Mouse (Mus musculus): Measurements from ENCODE around the gene Gprc5a. TPM values are rescaled to one million over a fixed set of nuclear protein-coding genes. Genes with fewer than 3 reads are reported as not detected.
A peak's percentile ranks its signal among the peaks of the same experiment; 100 is the strongest.

The Gprc5a gene
- polyA plus RNA-seq, 1 experiment, result not detected

DNA sequence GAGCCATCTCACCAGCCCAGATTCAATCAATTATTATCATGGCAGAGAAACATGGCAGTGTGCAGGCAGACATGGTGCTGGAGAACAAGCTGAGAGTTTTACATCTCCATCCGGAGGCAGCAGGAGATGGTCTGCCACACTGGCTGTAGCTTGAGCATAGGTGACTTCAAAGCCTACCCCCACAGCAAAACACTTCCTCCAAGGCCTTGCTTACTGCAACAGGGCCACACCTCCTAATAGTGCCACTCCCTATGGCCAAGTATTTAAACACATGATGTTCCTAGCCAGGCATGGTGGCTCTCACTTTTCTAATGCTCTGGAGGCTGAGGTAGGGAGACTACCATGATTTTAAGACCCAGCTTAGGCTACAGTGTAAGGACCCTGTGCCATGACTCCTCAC, 20.3 kb downstream of the Gprc5a start:
- WGBS, result 95% methylated on average over 1 of the region's 1 CpGs
- H3K27ac ChIP-seq (ENCODE audit: insufficient read depth, low read depth, low read length), result no peak overlapping the region
- TF ChIP-seq CTCF (IDR thresholded peaks at IDR 0.05; ENCODE audit: insufficient read depth, low read depth, low read length) (no peak), POLR2A (IDR thresholded peaks at IDR 0.05; ENCODE audit: insufficient read depth, low read depth, low read length) (no peak)
- no peak overlapping the region for H3K4me3 ChIP-seq (ENCODE audit: insufficient read depth, low read depth, low read length)
- H3K4me1 ChIP-seq (ENCODE audit: control insufficient read depth, insufficient read depth, low read length), result no peaks in the 10 kb centered on the region

DNA sequence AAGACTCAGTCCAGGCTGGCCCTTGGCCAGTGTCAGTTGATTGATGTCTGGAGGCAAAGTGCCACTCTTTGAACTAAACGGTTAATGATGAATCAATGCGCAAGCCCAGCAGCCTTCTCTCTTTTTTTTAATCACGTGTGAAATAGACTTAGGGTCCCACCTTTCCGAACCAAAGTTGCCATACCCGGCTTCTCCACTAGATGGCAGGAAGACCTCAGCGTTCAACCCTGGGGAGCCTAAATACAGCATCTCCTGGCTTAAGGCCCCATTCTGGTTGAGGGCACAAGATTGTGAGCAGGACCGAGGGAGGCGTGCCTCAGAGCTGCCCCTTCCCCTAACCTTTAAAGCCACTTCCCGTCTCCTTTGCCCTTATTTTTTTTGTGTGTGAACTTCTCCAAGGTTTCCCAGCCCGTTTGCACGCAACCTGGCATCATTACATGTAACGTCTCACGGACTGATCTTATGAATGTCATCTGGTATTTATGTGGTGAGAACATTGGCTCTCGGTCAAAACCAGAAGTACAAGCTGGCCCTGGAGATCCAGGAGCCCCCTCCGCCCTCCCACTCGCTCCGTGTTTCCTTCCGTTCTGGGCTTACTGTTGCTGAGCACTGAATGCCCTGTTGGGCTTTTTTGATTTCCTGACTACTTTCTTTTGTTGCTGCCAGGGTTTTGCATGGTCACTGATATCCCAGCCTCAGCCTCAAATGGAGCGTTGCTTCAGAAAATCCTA, 22.4 kb downstream of the Gprc5a start:
- no peak for TF ChIP-seq POLR2A (IDR thresholded peaks at IDR 0.05; ENCODE audit: insufficient read depth, low read depth, low read length)
- peak; percentile 79 for TF ChIP-seq CTCF (IDR thresholded peaks at IDR 0.05; ENCODE audit: insufficient read depth, low read depth, low read length)
- no peak overlapping the region for H3K27ac ChIP-seq (ENCODE audit: insufficient read depth, low read depth, low read length)
- H3K4me3 ChIP-seq (ENCODE audit: insufficient read depth, low read depth, low read length), result no peak overlapping the region
- no peaks in the 10 kb centered on the region for H3K4me1 ChIP-seq (ENCODE audit: control insufficient read depth, insufficient read depth, low read length)
- WGBS, result 17% methylated on average over 19 of the region's 19 CpGs

DNA sequence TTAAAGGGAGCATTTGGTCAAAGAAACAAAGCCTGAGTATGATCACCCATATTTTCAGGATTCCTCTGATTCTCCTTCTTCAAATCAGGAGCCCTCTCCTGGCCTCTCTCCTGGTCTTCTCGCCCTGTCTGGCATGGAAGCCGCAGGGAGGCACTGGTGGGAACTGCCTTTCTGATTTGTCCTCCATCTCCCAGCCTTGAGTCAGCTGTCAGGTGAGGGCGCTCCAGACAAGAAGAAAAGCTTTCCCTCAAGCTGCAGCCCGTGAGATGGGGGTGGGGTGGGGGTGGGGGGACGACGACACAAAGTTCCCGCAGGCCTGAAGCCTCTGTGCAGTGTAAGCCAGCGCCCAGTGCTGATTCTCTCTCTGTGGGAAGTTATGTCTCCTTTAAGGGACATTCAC, 24.3 kb downstream of the Gprc5a start:
- TF ChIP-seq CTCF (IDR thresholded peaks at IDR 0.05; ENCODE audit: insufficient read depth, low read depth, low read length) (no peak), POLR2A (IDR thresholded peaks at IDR 0.05; ENCODE audit: insufficient read depth, low read depth, low read length) (no peak)
- no peak overlapping the region for H3K27ac ChIP-seq (ENCODE audit: insufficient read depth, low read depth, low read length)
- H3K4me1 ChIP-seq (ENCODE audit: control insufficient read depth, insufficient read depth, low read length), result no peaks in the 10 kb centered on the region; the same call in 1 of the 2 replicates
- WGBS, result 45% methylated on average over 8 of the region's 8 CpGs
- H3K4me3 ChIP-seq (ENCODE audit: insufficient read depth, low read depth, low read length), result no peak overlapping the region

DNA sequence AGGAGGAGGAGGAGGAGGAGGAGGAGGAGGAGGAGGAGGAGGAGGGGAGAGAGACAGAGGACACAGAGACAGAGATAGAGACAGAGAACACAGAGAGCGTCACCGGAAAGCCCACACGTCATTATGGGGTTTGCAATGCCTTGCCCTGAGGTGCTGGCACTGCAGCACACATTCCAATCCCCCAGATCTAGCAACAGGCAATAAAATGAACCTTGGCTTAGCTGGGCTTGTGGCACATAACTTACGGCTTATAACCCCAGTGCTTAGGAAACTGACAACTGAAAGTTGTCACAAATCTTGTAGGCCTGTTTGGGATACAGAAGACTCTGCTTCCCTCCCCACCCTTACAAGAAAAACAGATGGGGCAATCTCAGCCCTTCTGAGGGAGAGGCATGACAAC, 25.2 kb downstream of the Gprc5a start:
- Histone ChIP-seq H3K4me3 (ENCODE audit: insufficient read depth, low read depth, low read length) (no peak overlapping the region), H3K27ac (ENCODE audit: insufficient read depth, low read depth, low read length) (no peak overlapping the region), H3K4me1 (ENCODE audit: control insufficient read depth, insufficient read depth, low read length) (no peaks in the 10 kb centered on the region; the same call in 1 of the 2 replicates)
- 84% methylated on average over 4 of the region's 4 CpGs for WGBS
- TF ChIP-seq CTCF (IDR thresholded peaks at IDR 0.05; ENCODE audit: insufficient read depth, low read depth, low read length) (no peak), POLR2A (IDR thresholded peaks at IDR 0.05; ENCODE audit: insufficient read depth, low read depth, low read length) (no peak)

DNA sequence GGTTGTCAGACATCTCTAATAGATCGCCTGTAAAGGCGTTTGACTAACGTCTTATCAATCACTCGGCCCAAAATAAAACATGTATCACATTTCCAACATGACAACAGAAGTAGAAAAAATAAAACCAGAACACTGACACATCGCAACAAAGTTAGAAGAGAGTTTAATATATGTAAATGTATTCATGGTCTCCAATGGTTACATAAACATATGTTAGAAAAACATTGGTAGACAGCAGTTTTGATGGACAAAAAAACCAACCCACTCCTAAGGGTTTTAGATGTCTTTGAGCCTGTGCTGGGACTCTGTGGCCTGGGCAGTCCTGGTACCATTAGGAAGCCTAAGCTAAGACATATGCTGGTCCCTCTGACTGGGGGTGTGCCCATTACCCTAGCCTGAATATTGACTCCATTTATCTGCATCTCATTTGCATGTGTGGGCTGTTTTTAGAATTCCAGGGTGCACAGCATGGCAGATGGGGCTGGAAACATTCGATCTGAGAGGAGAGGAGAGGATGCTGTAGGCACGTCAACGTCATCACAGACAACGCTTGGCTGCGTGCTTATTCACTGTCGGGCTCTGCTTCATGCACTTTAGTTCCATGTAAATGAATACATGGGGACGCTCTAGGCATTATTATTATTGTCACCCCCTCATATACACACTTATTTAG, 27.5 kb downstream of the Gprc5a start:
- WGBS, result 61% methylated on average over 12 of the region's 12 CpGs
- TF ChIP-seq CTCF (IDR thresholded peaks at IDR 0.05; ENCODE audit: insufficient read depth, low read depth, low read length) (no peak), POLR2A (IDR thresholded peaks at IDR 0.05; ENCODE audit: insufficient read depth, low read depth, low read length) (no peak)
- no peak overlapping the region for H3K27ac ChIP-seq (ENCODE audit: insufficient read depth, low read depth, low read length)

DNA sequence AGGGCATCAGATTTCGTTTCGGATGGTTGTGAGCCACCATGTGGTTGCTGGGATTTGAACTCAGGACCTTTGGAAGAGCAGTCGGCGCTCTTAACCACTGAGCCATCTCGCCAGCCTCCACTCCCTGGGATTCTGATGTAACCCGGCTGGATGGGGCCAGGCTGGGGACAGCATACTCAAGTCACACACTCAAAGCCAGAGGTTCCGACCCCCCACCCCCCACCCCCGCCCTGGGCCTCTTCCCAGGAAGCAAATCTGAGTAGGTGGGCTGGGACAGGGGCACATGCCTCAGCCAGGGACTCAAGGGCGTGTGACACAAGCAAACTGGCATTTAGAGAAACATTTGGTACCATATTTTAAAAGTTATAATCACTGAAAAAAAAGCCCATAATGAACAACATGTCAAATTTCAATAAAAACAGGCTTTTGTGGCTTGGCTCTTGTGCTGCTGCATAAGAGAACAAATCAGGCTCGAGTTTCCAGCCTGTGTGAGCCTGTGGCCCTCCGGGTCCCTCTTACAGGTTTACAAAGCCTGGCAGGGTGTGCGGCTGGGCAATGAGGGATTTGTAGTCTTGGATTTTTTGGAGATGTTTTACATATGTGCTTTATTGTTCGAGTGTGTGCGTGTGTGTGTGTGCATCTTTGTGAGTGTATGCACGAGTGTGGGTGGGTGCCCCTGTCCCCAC, 35.5 kb downstream of the Gprc5a start:
- no peak for TF ChIP-seq POLR2A (IDR thresholded peaks at IDR 0.05; ENCODE audit: insufficient read depth, low read depth, low read length)
- no peak for TF ChIP-seq CTCF (IDR thresholded peaks at IDR 0.05; ENCODE audit: insufficient read depth, low read depth, low read length)
- H3K27ac ChIP-seq (ENCODE audit: insufficient read depth, low read depth, low read length), result no peak overlapping the region
- peaks cover 3% of the 10 kb centered on the region for H3K4me1 ChIP-seq (ENCODE audit: control insufficient read depth, insufficient read depth, low read length)
- H3K4me3 ChIP-seq (ENCODE audit: insufficient read depth, low read depth, low read length), result no peak overlapping the region
- 85% methylated on average over 15 of the region's 15 CpGs for WGBS

More for the DNA sequence above, 27.5 kb downstream of the Gprc5a start:
- H3K4me1 ChIP-seq (ENCODE audit: control insufficient read depth, insufficient read depth, low read length), result no peaks in the 10 kb centered on the region; the same call in 1 of the 2 replicates
- no peak overlapping the region for H3K4me3 ChIP-seq (ENCODE audit: insufficient read depth, low read depth, low read length)

DNA sequence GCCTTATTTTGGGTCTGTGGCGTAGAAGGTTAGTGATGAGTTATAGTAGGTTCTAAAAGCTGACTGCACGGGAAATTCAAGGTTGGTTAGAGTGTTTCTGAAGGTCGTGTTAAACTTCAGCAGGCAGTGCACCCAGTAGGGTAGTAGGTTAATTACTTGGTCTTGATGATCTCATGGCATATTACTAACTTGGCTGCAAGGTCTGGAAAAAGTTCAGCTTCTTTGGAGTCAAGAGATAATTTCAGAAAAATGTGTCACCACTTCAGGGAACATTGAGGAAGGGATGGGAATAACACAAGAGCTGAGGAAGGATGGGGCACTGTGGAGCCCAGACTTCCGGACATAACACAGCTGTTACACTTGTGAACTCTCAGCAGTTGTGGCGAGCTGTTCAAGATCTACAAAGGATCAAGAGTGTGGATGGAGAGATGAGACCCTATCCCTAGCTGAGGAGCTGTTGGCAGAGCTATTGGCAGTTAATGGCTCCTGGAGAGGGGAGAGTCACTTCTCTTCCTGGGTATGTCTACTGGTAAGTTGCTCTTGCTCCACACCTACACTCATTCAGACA, 37.4 kb downstream of the Gprc5a start:
- TF ChIP-seq CTCF (IDR thresholded peaks at IDR 0.05; ENCODE audit: insufficient read depth, low read depth, low read length), result no peak
- TF ChIP-seq POLR2A (IDR thresholded peaks at IDR 0.05; ENCODE audit: insufficient read depth, low read depth, low read length), result no peak
- 88% methylated on average over 5 of the region's 5 CpGs for WGBS
- Histone ChIP-seq H3K27ac (ENCODE audit: insufficient read depth, low read depth, low read length) (no peak overlapping the region), H3K4me3 (ENCODE audit: insufficient read depth, low read depth, low read length) (no peak overlapping the region), H3K4me1 (ENCODE audit: control insufficient read depth, insufficient read depth, low read length) (peaks cover 3% of the 10 kb centered on the region)

DNA sequence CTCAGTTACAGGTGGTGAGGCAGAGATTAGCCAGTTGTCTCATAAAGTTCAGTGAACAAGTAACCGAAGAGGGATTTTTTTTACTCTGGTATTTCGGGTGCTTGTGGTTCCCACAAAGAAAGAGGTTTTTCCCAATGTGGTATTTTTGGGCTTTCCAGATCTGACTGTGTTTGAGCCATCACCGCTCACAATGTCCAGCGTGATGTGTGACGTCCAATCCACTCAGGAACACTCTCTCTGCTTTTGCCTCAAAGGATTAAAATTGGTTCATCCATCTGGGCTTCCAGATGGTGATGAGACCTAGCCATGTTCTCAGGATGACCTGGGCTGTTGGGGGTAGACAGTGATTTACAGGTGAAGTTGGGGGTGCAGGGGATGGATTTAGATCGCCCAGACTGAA, 41.6 kb downstream of the Gprc5a start:
- 93% methylated on average over 6 of the region's 6 CpGs for WGBS

More for the DNA sequence above, 41.6 kb downstream of the Gprc5a start:
- peaks cover 3% of the 10 kb centered on the region for H3K4me1 ChIP-seq (ENCODE audit: control insufficient read depth, insufficient read depth, low read length)
- TF ChIP-seq POLR2A (IDR thresholded peaks at IDR 0.05; ENCODE audit: insufficient read depth, low read depth, low read length) (no peak), CTCF (IDR thresholded peaks at IDR 0.05; ENCODE audit: insufficient read depth, low read depth, low read length) (no peak)
- no peak overlapping the region for H3K27ac ChIP-seq (ENCODE audit: insufficient read depth, low read depth, low read length)
- no peak overlapping the region for H3K4me3 ChIP-seq (ENCODE audit: insufficient read depth, low read depth, low read length)
